Mouse (Mus musculus) spleen, adult 2 months (tissue): ENCODE data around the gene Lrrc8d.

Experiments used
- CTCF ChIP-seq: fragments of 200-500 bp; IDR thresholded peaks from 2 replicates; pipeline ENCODE4 v1.5.1; 2011; ENCODE audit warnings: mild to moderate bottlenecking, inconsistent platforms; ENCODE audit not compliant: insufficient read depth, insufficient read length, insufficient replicate concordance; ENCODE audit errors: extremely low read depth
- POLR2A ChIP-seq: fragments of 200-500 bp; IDR thresholded peaks from 2 replicates; pipeline ENCODE4 v1.6.1; 2011; ENCODE audit warnings: low read depth, low read length, inconsistent platforms

DNA sequence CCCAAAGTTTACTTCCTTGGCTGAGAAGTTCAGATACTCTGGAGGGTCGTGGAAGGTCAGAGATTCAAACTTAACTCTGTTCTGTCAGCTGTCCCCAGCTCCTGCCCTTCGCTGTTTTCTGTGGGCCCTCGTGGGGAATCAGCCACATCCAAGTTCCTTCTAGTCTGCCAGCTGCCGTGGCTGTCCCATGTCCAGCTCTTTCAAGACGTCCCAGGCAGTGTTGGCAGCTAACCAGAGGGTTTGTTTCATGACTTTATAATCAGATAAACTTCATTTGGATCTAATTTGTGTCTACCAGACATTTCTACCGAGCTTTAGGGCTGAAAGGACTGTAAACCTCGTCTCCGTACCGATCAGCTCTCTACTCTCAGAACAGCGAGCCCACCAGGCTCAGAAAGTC lies 87.8 kb downstream of the Lrrc8d start:
- TF ChIP-seq CTCF (no peak), POLR2A (no peak)
